Mouse (Mus musculus): Measurements from ENCODE around the gene Agbl3. TPM values are rescaled to one million over a fixed set of nuclear protein-coding genes. Genes with fewer than 3 reads are reported as not detected.

Gene Agbl3
- polyA plus RNA-seq, 2 experiments, result 3.0 to 4.0 TPM

- no peaks in the 10 kb centered on the region for H3K36me3 ChIP-seq (replicated peaks; ENCODE audit: control insufficient read depth, insufficient read depth, low read depth)
- no peak overlapping the region for H3K9ac ChIP-seq (replicated peaks)
- no peak overlapping the region for H3K4me3 ChIP-seq (ENCODE audit: insufficient read depth in 1 of 2, low read depth in 2 of 2, low read length in 2 of 2)
- H3K9me3 ChIP-seq (ENCODE audit: control insufficient read depth, low read length), result no peaks in the 10 kb centered on the region
- ATAC-seq (ENCODE audit: insufficient read depth), result no peak
- TF ChIP-seq EP300 (IDR thresholded peaks at IDR 0.05; ENCODE audit: low read depth) (no peak), CTCF (IDR thresholded peaks at IDR 0.05; ENCODE audit: low read depth) (no peak)
- no peak overlapping the region for H3K4me2 ChIP-seq (ENCODE audit: low read depth)
- H3K27ac ChIP-seq, result no peak overlapping the region
- DNase-seq (ENCODE audit: low read depth in 3 of 3, low spot score in 3 of 3), result no peak
- peaks cover 0 to 3% of the 10 kb centered on the region in 2 experiments; a peak in 1 of 4 replicates for H3K4me1 ChIP-seq (replicated peaks; ENCODE audit: control insufficient read depth in 2 of 2, insufficient read depth in 2 of 2, low read length in 1 of 2)
- H3K27me3 ChIP-seq (ENCODE audit: control insufficient read depth, insufficient read depth, low read length), result no peaks in the 10 kb centered on the region
Measured at GRCm38 (mm10) chr6:34751625-34752024, 28.6 kb upstream of the Agbl3 start.

- Histone ChIP-seq H3K27me3 (ENCODE audit: control insufficient read depth, insufficient read depth, low read length) (no peaks in the 10 kb centered on the region), H3K27ac (no peak overlapping the region), H3K4me1 (replicated peaks; ENCODE audit: control insufficient read depth in 2 of 2, insufficient read depth in 2 of 2, low read length in 1 of 2) (peaks cover 0 to 3% of the 10 kb centered on the region in 2 experiments; a peak in 1 of 4 replicates), H3K36me3 (replicated peaks; ENCODE audit: control insufficient read depth, insufficient read depth, low read depth) (no peaks in the 10 kb centered on the region), H3K9me3 (ENCODE audit: control insufficient read depth, low read length) (no peaks in the 10 kb centered on the region), H3K9ac (replicated peaks) (no peak overlapping the region), H3K4me3 (ENCODE audit: insufficient read depth in 1 of 2, low read depth in 2 of 2, low read length in 2 of 2) (no peak overlapping the region), H3K4me2 (ENCODE audit: low read depth) (no peak overlapping the region)
- no peak for TF ChIP-seq EP300 (IDR thresholded peaks at IDR 0.05; ENCODE audit: low read depth)
- peak; percentile 58 for TF ChIP-seq CTCF (IDR thresholded peaks at IDR 0.05; ENCODE audit: low read depth)
- peak; percentile 16 to 24 (median 18) for DNase-seq (ENCODE audit: low read depth in 3 of 3, low spot score in 3 of 3)
- 23% methylated on average over 5 of the region's 5 CpGs for WGBS (ENCODE audit: insufficient replicate concordance)
- no peak for ATAC-seq (ENCODE audit: insufficient read depth)
Measured at GRCm38 (mm10) chr6:34754448-34754847, 25.8 kb upstream of the Agbl3 start.

GRCm38 (mm10) chr6:34758340-34758739 is 21.9 kb upstream of the Agbl3 start:
- no peak for ATAC-seq (ENCODE audit: insufficient read depth)
- 80% methylated on average over 2 of the region's 2 CpGs for WGBS (ENCODE audit: insufficient replicate concordance)
- Histone ChIP-seq H3K4me2 (ENCODE audit: low read depth) (no peak overlapping the region), H3K9me3 (ENCODE audit: control insufficient read depth, low read length) (no peaks in the 10 kb centered on the region), H3K36me3 (replicated peaks; ENCODE audit: control insufficient read depth, insufficient read depth, low read depth) (no peaks in the 10 kb centered on the region), H3K4me1 (replicated peaks; ENCODE audit: control insufficient read depth in 2 of 2, insufficient read depth in 2 of 2, low read length in 1 of 2) (no peaks in the 10 kb centered on the region), H3K4me3 (ENCODE audit: insufficient read depth in 1 of 2, low read depth in 2 of 2, low read length in 2 of 2) (no peak overlapping the region), H3K9ac (replicated peaks) (no peak overlapping the region), H3K27me3 (ENCODE audit: control insufficient read depth, insufficient read depth, low read length) (no peaks in the 10 kb centered on the region), H3K27ac (no peak overlapping the region)
- no peak for DNase-seq (ENCODE audit: low read depth in 3 of 3, low spot score in 3 of 3)
- TF ChIP-seq CTCF (IDR thresholded peaks at IDR 0.05; ENCODE audit: low read depth) (no peak), EP300 (IDR thresholded peaks at IDR 0.05; ENCODE audit: low read depth) (no peak)

- 31% methylated on average over 4 of the region's 4 CpGs for WGBS (ENCODE audit: insufficient replicate concordance)
- no peaks in the 10 kb centered on the region for H3K4me1 ChIP-seq (replicated peaks; ENCODE audit: control insufficient read depth in 2 of 2, insufficient read depth in 2 of 2, low read length in 1 of 2)
- DNase-seq (ENCODE audit: low read depth in 3 of 3, low spot score in 3 of 3) (peak in 2 of 3 experiments; percentile 38 to 41), ATAC-seq (ENCODE audit: insufficient read depth) (no peak)
- no peak for TF ChIP-seq EP300 (IDR thresholded peaks at IDR 0.05; ENCODE audit: low read depth)
- TF ChIP-seq CTCF (IDR thresholded peaks at IDR 0.05; ENCODE audit: low read depth), result peak; percentile 61
- no peaks in the 10 kb centered on the region for H3K36me3 ChIP-seq (replicated peaks; ENCODE audit: control insufficient read depth, insufficient read depth, low read depth)
- H3K27me3 ChIP-seq (ENCODE audit: control insufficient read depth, insufficient read depth, low read length), result no peaks in the 10 kb centered on the region
- no peak overlapping the region for H3K9ac ChIP-seq (replicated peaks)
- no peak overlapping the region for H3K27ac ChIP-seq
- H3K4me3 ChIP-seq (ENCODE audit: insufficient read depth in 1 of 2, low read depth in 2 of 2, low read length in 2 of 2), result no peak overlapping the region
- no peak overlapping the region for H3K4me2 ChIP-seq (ENCODE audit: low read depth)
- no peaks in the 10 kb centered on the region for H3K9me3 ChIP-seq (ENCODE audit: control insufficient read depth, low read length)
Measured at GRCm38 (mm10) chr6:34760023-34760422, 20.2 kb upstream of the Agbl3 start.

GRCm38 (mm10) chr6:34765721-34766120 is 14.5 kb upstream of the Agbl3 start:
- ATAC-seq (ENCODE audit: insufficient read depth) (no peak), DNase-seq (ENCODE audit: low read depth in 3 of 3, low spot score in 3 of 3) (no peak)
- H3K4me3 ChIP-seq (ENCODE audit: insufficient read depth in 1 of 2, low read depth in 2 of 2, low read length in 2 of 2), result no peak overlapping the region
- WGBS (ENCODE audit: insufficient replicate concordance), result 52% methylated on average over 5 of the region's 5 CpGs
- peak; percentile 33; the same call in 1 of the 2 replicates for TF ChIP-seq EP300 (IDR thresholded peaks at IDR 0.05; ENCODE audit: low read depth)
- no peak for TF ChIP-seq CTCF (IDR thresholded peaks at IDR 0.05; ENCODE audit: low read depth)
- no peak overlapping the region for H3K4me2 ChIP-seq (ENCODE audit: low read depth)
- H3K27me3 ChIP-seq (ENCODE audit: control insufficient read depth, insufficient read depth, low read length), result no peaks in the 10 kb centered on the region
- H3K36me3 ChIP-seq (replicated peaks; ENCODE audit: control insufficient read depth, insufficient read depth, low read depth), result no peaks in the 10 kb centered on the region
- H3K9me3 ChIP-seq (ENCODE audit: control insufficient read depth, low read length), result no peaks in the 10 kb centered on the region
- H3K4me1 ChIP-seq (replicated peaks; ENCODE audit: control insufficient read depth in 2 of 2, insufficient read depth in 2 of 2, low read length in 1 of 2), result peaks cover 4 to 6% of the 10 kb centered on the region in 2 experiments; a peak in 2 of 4 replicates
- no peak overlapping the region for H3K9ac ChIP-seq (replicated peaks)
- no peak overlapping the region for H3K27ac ChIP-seq

All from liver, embryonic 14.5 days (tissue).